Mouse (Mus musculus) neural tube, embryonic 10.5 days (tissue): Measurements from ENCODE around the gene Rmnd5a.
"Not testable (repeated sequence)": the region's sequence is repeated elsewhere in the genome, so short reads cannot be mapped to it uniquely, and the experiment has no call there.

Source experiments
- DNase-seq: peaks from one replicate; pipeline ENCODE4 v3.0.0-alpha.2; 2017; ENCODE audit warnings: low spot score; ENCODE audit errors: extremely low spot score

The Rmnd5a gene

DNA sequence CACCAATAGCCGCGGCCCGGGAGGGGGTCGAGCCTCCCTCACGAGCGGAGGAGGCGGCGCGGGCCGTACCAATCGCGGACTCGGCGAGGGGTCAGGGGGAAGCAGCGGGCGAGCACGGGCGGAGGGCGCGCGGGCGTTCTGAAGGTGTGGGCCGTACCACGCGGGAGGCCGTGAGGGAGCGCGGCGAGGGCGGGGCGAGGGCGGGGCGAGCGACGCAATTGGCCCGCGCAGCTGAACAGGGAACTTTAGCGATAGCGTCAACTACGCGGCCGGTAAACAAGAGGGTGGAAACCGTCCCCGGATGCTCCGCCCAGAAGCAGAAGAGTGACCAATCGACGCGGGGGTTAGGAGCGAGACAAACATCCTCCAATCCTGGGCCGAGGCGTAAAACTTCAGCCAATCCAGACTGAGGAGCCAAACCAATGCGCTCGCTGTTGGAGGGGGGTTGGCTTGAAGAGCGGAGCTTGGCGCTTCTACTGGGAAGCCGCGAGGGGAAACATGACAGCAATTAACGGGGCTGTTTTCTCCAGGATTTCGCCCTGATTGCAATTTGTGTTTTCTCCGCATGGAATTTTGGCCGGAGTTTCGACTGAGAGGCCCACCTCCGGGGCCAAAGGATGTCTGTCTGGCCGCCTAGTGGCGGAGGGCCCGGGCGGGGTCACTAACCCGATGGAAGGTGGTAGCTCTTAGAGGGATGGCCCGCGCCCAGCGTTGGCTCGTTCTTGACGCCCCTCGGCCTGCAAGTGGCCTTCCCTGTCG is at the start of gene Rmnd5a:
Gene Rmnd5a (minus strand): TSS at position 146 of the 759 bp plus-strand sequence.
- DNase-seq, result peak; percentile 98

DNA sequence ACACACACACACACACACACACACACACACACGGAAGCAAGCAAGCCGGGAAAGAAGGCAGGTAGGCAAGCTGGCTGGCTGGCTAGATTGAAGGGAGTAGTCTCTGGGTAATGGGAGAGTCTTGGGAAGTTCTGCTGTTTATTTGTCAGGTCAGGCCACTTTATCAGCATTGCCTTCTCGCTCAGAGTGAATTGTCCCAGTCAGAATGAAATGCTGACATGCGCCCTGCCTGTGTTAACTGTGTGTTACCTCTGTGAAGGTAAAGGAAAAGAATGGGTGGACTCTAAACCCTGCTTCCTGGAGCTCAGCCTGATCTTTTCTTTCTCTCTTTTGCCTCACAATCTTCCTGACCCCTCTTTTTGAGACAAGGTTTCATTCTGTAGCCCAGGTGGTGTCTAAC is 47.5 kb upstream of the Rmnd5a start:
- DNase-seq, result no peak

DNA sequence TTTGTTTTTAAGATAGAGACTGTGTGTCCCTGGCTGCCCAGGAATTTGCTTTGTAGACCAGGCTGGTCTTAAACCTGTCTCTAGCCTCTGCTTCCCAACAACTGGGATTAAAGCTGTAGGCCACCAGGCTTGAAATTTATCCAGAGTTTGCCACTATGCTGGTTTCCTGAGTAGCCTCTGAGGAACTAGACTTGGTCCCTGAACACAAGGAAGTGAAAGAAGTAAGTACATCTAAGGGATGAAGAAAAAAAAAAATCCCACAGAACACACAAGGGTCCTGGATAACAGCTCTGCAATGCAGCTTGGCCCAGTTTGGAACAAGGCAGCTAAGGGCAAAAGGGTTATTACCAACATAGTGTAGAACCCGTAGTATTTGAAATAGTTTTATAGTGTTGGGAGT is 46.4 kb upstream of the Rmnd5a start:
- DNase-seq, result no peak

DNA sequence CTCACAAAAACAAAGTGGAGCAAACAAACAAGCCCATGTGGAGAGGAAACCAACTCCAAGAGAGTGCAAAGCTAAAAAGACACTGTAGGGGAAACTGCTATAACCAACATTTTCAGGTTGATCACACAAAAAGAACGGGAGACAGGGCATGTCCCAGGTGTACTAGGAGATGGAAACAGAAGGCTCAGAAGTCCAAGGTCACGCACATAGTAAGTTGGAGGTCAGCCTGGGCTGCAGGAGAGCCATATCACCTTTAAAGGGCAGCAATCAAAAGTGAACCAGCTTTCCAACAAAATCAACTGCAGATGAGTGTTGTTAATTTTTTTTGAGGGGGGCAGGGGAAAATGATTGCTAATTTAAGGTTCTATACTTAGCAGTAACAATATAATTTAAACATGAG is 45.8 kb upstream of the Rmnd5a start:
- DNase-seq, result no peak

DNA sequence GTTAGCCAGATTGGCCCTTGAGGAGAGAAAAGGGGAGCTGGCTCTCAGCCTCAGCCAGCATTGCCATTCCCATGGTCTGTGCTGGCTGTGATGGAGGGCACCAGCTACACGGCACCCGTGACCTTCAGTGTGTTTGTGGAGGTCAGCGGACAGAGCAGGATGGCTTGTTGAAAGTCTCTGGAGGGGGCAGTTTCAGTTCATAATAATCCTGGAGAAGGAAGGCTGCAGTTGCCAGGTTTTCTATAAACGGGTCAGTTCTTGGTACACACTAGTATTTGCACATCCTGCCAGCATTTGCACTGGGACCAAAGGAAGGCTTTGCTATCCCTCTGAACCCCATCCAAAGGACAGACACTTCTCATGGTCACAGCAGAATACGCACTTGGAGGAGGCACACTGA is 44.8 kb upstream of the Rmnd5a start:
- DNase-seq, result no peak

DNA sequence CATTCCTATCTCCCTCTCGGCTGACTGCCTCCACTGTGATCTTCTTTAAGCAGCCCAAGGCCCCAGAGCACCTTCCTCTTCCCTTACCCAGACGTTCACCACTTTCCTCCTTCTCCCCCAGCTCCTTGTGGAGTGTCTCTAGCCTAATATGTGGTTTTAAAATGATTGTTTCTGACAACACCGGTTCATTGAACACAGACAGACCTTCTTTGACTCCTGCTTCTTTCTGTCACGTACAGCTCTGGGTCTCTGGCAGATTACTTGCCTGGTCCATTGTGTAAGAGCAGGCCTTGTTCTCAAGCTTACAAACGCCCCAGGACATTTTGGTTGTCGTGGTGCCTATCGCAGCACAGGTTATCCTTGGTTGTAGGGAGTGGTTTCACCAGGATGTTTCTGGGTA is 40.7 kb upstream of the Rmnd5a start:
- no peak for DNase-seq

DNA sequence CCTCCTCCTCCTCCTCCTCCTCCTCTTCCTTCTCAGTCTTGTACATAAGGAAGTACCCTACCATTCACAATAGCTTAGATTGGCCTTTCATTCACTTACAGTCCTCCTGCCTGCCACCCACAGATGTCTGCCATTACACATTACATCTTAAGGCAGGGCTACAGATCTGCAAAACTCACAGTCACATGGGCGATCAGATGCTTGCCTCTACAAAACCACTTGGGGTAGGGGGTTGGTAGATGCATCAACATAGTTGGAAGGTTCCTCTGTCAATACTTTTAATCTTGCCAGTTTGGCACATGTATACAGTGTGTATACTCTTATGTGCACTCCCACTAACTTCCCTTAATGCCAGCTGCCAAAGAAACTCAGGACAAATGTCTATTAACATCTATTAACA is 39.7 kb upstream of the Rmnd5a start:
- no peak for DNase-seq

DNA sequence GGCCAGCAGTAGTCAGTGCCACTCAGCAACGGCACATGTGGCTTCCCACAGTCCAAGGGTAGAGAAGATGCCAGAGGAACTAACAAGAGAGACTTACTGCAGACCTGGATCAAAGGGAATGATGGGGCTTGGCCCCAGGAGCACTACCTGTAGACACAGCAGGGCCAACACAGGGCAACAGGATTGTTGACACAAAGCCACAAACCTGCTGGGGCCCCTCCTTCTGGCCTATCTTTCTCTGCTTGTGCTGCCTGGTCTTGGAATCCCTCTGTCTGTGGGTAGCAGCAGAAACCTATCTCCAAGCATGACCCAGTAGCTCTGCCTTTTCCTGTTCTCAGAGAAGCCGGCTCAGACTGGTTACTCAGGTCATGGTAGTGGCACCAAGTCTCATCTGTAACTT is 39.2 kb upstream of the Rmnd5a start:
- not testable (repeated sequence) for DNase-seq

DNA sequence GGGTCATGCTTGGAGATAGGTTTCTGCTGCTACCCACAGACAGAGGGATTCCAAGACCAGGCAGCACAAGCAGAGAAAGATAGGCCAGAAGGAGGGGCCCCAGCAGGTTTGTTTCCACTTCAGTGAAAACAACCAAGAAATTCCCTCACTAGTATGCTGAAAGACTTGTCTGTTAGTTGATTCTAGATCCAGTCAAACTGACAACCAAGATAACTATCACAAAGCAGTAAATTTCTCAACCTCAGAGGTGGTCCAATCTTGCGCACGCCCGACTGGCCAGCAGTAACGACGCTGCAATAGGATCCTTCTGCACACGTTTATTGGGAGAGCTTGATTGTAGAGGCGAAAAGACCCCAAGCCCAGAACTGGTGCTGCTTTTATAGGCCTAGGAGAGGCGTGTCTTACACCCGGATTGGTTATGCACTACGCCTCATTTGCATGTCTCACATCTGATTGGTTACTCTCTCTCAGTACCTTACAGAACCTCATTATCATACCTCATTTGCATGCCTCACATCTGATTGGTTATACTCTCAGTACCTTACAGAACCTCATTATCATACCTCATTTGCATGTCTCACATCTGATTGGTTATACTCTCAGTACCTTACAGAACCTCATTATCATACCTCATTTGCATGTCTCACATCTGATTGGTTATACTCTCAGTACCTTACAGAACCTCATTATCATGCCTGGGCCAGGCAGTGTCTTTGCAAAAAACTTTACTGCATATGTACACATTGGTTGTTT is 38.6 kb upstream of the Rmnd5a start:
- DNase-seq, result not testable (repeated sequence)

DNA sequence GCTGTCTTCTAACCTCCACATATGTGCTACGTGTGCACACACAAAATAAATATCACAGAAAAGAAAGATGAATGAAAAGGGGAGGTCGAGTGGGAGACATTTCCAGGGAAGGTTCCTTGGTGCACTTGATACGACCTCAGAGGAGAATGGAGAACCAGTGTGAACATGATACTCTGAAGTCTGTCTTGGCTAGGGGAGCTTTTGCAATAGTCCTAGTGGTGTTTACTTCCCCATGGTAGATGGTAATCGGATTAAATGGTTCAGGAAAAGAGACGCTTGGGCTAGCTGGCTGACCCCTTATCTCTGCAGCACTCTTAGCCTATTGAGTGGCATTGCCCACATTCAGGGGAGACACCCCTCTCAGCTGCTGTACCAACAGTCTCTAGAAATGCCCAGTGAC is 36.3 kb upstream of the Rmnd5a start:
- DNase-seq, result no peak

DNA sequence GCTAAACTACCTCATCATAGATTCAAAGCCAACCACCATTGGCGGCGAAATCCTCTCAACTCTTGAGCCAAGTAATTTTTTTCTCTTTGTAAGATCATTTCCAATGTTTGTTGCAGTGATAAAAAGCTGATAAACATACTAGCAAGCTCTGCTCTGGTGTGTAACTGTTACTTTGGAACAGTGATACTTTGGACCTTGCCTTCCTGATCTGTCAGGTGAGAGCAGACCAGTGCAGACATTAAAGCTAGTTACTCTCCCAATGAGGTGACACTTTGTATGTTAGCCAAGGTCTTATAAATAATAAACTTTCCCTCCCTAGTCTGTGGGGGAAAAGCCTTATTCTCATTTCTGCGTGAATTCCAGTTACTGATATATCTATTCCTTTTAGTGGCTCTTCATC is 35.2 kb upstream of the Rmnd5a start:
- no peak for DNase-seq

DNA sequence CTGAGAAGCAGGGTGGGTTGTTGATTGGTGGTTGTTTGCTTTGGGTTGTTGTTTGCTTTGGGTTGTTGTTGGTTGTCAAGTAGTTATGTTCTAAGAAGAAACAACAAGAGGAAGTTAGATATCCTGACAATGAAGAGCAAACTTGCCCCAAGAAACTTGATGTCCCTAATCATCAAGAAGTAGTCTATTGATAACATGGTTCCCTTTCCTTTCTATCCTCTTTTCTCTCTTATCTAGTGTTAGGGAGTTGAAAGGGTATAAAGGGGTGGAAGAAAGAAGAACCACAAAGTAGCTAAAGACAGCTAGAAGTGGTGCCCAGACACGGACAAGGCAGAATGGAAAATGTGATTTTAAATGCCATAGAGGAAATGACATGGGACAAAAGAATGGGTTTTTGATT is 32.3 kb upstream of the Rmnd5a start:
- no peak for DNase-seq

DNA sequence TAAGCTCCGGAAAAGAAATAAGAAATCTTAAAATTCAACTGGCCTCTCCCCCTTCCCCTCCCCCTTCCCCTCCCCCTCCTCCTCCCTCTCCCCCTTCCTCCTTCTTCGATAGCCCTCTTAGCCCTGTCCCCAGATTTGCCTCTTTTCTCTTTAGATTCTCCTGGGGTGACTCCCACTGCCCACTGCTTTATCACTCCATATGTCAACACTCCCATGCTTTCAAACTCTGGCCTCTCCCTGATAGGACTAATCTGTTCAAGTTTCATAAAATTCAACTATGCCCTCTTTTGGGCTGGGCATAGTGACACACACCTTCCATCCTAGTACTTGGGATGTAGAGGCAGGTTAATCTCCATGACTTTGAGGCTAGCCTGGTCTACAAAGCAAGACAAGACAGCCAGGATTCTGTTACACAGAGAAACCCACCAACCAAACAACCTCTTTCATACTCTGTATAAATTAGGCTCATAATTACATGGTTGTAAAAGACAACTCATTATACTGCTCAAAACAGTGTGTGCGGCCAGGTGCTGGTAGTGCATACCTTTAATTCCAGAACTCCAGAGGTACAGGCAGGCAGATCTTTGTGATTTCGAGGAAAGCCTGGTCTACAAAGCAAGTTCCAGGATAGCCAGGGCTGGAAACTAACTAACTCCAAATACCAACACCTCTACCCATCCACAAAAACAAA is 31.5 kb upstream of the Rmnd5a start:
- DNase-seq, result peak; percentile 5

DNA sequence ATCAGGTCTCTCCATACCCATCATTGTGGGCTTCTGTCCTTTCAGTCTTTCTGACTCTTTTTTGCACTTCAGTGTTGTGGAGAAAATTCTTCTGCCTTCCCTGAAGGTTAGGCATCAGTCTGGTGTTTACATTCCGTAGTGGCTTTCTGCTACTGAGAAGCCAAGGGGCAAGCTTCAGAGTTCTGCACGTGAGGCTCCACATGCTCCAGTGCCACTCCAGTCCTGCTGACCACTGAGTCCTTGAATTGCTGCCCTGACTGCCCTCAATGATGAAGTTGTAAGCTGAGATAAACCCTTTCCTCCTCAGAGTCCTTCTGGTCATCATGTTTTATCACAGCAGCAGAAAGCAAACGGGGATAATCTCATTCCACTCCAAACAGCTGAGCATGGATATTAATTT is 28.9 kb upstream of the Rmnd5a start:
- no peak for DNase-seq

DNA sequence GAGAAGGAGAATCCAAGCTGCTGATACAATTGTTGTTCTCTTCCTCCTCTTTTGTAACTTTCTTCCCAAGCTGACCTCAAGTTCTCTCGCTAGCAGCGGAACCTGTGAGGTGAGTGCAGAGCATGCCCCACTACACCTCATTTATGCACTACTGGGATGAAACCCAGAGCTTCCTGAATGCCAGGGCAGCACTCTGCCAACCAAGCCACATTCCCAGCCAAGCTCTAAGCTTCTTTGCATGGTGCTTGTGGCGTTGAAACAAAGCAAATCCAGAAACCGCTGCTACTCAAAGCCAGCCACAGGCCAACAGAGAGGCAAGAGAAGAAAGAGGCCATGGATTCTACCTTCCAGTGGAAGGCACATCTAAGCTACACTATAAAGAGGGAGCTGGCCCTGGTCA is 27.3 kb upstream of the Rmnd5a start:
- DNase-seq, result no peak

DNA sequence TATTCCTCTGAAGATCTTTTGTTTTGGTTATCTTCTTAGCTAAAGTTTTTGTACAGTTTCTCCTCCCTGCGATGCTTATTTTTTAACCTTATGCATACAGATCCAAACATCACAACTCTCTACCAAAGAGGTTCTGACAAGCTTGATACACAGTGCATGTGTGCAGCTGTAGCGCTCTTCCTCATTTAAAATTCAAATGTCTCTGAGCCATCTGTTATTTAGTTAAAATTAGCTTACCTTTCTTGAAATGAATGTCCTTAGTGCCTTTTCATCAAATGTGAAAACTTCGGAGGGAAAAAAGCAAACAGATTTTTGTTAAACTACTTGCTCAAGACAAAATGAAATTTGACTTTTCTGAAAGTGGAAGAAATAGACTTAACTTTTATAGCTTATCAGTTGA is 24.7 kb upstream of the Rmnd5a start:
- DNase-seq, result no peak

DNA sequence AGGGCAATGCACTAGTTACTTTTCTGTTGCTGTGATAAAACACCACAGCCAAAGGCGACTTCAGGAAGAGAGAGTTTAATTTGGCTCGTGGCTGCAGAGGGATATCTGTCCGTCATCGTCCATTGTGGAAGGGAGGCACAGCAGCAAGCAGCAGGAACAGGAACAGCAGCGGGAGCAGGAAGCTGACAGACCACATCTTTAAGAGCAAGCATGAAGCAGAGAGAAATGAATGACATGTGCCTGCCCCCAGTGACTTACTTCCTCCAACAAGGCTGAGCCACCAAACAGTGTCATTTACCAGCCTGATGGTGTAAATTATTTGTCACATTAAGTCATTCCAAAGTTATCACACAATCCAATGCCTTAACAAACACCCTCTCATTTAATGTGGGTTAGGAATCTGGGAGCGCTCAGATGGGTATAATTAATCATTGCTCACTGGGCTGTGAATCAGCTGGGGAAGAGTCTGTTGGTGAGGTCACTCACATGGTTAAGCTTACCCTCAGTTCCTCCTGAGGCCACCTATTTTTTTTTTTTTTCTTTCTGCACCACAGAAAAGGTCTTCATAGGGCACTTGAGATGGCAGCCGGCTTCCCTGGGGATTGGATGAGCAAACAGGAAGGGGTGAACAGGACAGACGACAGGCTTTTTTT is 17.6 kb upstream of the Rmnd5a start:
- no peak for DNase-seq

DNA sequence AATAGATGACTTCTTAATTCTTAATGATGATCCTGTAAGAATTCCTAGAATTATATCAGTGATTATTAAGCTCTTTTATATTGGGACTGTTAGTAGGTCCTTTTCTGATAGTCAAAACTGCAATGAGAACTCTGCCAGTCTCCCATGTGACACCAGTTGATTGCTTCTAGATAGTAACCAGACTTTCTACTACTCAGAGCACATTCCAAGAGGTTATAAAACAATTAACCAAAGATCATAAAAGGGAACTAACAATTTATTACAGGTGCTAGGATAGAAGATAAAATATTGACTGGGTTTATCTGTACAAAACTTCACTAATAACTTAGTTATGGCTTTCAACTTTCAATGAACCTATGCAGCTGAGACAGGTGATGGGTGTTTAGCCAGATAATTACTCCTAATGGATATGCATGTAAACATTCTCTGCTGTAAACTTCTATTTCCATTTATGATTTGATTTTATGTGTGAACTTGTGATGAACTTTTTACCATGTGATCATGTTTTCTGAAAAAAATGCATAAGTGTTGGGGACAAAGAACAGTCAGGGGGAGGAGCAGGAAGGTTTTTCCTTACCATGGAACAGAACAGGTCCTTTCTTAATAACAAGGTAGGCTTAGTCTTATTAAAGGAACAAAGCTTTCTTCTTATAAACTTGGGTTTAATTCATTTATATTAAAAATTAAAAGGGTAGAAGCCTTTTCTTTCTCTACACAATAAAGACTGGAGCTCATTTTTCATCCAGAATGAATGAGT is 13.7 kb upstream of the Rmnd5a start:
- DNase-seq, result not testable (repeated sequence)

DNA sequence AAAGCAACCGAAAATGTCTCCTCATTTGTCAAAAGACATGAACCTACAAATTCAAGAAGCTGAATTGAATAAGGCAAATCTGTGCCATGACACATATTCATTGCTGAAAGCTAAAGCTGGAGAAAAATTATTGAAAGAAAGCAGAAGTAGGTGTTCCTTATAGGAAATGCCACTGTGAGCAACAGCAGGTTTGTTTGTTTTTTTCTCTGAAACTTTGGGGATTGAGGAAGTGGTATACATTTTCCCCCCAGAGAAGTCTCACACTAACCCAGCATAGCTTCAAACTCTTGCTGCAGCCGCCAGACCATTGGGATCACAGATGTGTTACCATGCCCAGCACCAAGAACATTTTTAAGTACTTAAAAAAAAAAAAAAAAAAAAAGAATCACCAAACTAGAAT is 12.4 kb upstream of the Rmnd5a start:
- no peak for DNase-seq

DNA sequence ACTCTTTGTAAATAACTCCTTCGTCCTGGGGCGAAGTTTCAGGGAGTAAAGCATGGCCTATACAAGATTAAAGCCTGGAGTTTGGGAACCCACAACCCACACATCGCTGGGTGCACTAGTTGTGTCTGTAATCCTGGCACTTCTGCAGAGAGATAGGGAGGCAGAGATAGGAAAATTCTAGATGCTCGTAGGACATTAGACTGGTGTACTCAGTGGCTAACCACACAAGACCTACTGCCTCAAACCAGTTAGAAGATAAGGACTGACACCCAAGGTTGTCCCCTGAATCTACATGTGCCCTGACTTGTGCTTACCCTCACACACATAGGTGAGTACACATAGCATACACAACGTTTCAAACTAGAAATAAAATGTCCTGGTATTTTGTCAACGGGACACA is 5.1 kb upstream of the Rmnd5a start:
- DNase-seq, result no peak

DNA sequence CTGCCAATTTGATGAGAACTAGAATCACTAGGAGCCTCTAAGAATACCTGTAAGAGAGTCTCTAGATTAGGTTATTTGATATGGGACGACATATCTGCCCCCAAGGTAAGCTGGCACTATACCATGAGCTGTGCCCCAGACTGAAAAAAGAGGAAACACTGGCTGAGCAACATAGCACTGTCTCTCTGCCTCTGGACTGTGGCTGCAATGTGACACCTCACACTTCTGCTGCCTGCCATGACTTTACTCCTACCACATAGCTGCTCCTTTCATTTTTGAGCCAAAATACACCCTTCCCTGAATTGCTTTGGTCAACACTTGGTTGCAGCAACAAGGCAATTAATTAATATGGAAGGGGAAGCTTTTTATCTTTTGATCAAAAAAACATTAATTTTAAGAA is 4.3 kb upstream of the Rmnd5a start:
- DNase-seq, result no peak
